Mouse (Mus musculus): ENCODE results near the gene Mrpl14. TPM values are rescaled to one million over a fixed set of nuclear protein-coding genes. Genes with fewer than 3 reads are reported as not detected.
A peak's percentile ranks its signal among the peaks of the same experiment; 100 is the strongest.

Mrpl14 gene
- polyA plus RNA-seq, 1 experiment from 2014 or later = 163 TPM

DNA sequence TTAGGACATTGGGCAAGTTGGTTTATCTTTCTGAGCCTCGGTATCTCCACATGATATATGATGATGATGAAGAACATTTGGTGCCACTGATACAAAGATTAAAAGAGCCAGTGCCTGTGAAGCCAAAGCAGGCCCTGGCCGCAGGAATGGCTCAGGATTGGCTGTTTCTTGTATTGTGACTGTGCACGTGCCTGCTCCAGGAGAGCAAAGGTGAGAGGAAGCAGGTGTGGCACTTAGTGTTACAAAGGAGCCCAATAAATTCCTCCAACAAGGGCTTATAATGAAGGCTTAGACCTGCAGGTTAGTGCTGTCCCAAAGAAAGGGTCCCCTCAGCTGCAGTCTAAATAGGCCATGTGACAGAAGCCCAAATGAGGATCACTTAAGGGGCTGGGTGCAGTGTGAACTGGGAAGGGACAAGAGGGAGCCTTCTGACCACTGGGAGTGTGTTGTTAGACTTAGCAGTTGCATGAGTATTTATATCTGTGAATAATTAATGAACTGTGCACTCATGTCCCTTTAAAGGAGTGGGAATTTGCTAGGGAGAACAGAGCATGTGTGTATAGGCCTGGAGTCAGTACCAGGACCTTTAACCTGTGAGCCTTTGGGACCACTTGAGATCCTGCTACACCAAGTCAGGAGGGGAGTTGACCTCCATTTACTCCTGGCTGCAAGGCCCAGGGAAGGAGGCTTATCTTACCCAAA lies 13.1 kb downstream of the Mrpl14 start:
- Histone ChIP-seq H3K4me2 (replicated peaks; ENCODE audit: low read depth) (no peak overlapping the region), H3K36me3 (ENCODE audit: control insufficient read depth, insufficient read depth, low read length) (no peaks in the 10 kb centered on the region; the same call in 1 of the 2 replicates), H3K4me1 (replicated peaks; ENCODE audit: control insufficient read depth, insufficient read depth) (peaks cover 2% of the 10 kb centered on the region; the same call in 1 of the 2 replicates), H3K9me3 (ENCODE audit: control insufficient read depth, low read length) (no peaks in the 10 kb centered on the region), H3K9ac (ENCODE audit: low read length) (no peak overlapping the region), H3K27me3 (ENCODE audit: control insufficient read depth, insufficient read depth, low read length) (no peaks in the 10 kb centered on the region), H3K27ac (replicated peaks) (peak overlapping the region; percentile 30; the same call in 1 of the 2 replicates), H3K4me3 (ENCODE audit: low read depth, low read length) (no peak overlapping the region)
- TF ChIP-seq EP300 (optimal IDR thresholded peaks at IDR 0.05) (no peak), CTCF (IDR thresholded peaks at IDR 0.05; ENCODE audit: low read depth) (no peak)
- WGBS = 64% methylated on average over 3 of the region's 3 CpGs
- peak; percentile 69 for DNase-seq (ENCODE audit: low spot score)
- peak; percentile 45 for ATAC-seq (ENCODE audit: low FRiP score, low TSS enrichment)

GRCm38 (mm10) chr17:45700496-45701235 lies 14.5 kb downstream of the Mrpl14 start:
- ATAC-seq (ENCODE audit: low FRiP score, low TSS enrichment) (no peak), DNase-seq (ENCODE audit: low spot score) (no peak)
- no peak overlapping the region for H3K4me2 ChIP-seq (replicated peaks; ENCODE audit: low read depth)
- H3K4me3 ChIP-seq (ENCODE audit: low read depth, low read length) = no peak overlapping the region
- H3K27ac ChIP-seq (replicated peaks) = no peak overlapping the region
- no peaks in the 10 kb centered on the region for H3K27me3 ChIP-seq (ENCODE audit: control insufficient read depth, insufficient read depth, low read length)
- no peaks in the 10 kb centered on the region for H3K9me3 ChIP-seq (ENCODE audit: control insufficient read depth, low read length)
- no peaks in the 10 kb centered on the region; the same call in 1 of the 2 replicates for H3K4me1 ChIP-seq (replicated peaks; ENCODE audit: control insufficient read depth, insufficient read depth)
- no peak for TF ChIP-seq EP300 (optimal IDR thresholded peaks at IDR 0.05)
- TF ChIP-seq CTCF (IDR thresholded peaks at IDR 0.05; ENCODE audit: low read depth) = no peak
- no peaks in the 10 kb centered on the region; the same call in 1 of the 2 replicates for H3K36me3 ChIP-seq (ENCODE audit: control insufficient read depth, insufficient read depth, low read length)
- H3K9ac ChIP-seq (ENCODE audit: low read length) = no peak overlapping the region
- 53% methylated on average over 9 of the region's 16 CpGs for WGBS

DNA sequence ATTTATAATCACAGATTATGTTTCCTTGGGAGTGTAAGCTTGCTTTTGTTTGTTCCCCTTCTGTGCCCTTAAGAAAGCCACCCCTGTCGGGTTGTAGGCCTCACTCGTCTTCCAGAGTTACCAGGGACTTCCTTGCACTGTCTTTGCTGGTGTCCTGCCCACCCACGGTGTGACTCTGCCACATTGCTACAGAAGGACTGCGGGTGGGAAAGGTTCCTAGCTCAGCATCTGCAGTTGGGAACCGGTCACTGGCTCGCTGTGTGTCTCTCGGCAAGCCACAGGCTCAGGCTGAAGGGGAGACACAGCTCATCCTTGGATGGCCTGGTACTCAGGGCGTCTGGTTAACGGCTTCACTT lies 15.1 kb downstream of the Mrpl14 start:
- Histone ChIP-seq H3K9ac (ENCODE audit: low read length) (no peak overlapping the region), H3K4me3 (ENCODE audit: low read depth, low read length) (no peak overlapping the region), H3K27ac (replicated peaks) (no peak overlapping the region), H3K4me2 (replicated peaks; ENCODE audit: low read depth) (no peak overlapping the region), H3K36me3 (ENCODE audit: control insufficient read depth, insufficient read depth, low read length) (no peaks in the 10 kb centered on the region; the same call in 1 of the 2 replicates), H3K27me3 (ENCODE audit: control insufficient read depth, insufficient read depth, low read length) (no peaks in the 10 kb centered on the region), H3K9me3 (ENCODE audit: control insufficient read depth, low read length) (no peaks in the 10 kb centered on the region), H3K4me1 (replicated peaks; ENCODE audit: control insufficient read depth, insufficient read depth) (no peaks in the 10 kb centered on the region; the same call in 1 of the 2 replicates)
- TF ChIP-seq CTCF (IDR thresholded peaks at IDR 0.05; ENCODE audit: low read depth) (no peak), EP300 (optimal IDR thresholded peaks at IDR 0.05) (no peak)
- whole genome bisulfite sequencing = 63% methylated on average over 9 of the region's 9 CpGs
- DNase-seq (ENCODE audit: low spot score) = no peak
- no peak for ATAC-seq (ENCODE audit: low FRiP score, low TSS enrichment)

- TF ChIP-seq EP300 (optimal IDR thresholded peaks at IDR 0.05) = no peak
- TF ChIP-seq CTCF (IDR thresholded peaks at IDR 0.05; ENCODE audit: low read depth) = no peak
- DNase-seq (ENCODE audit: low spot score) = peak; percentile 81
- peak; percentile 79 for ATAC-seq (ENCODE audit: low FRiP score, low TSS enrichment)
- Histone ChIP-seq H3K4me3 (ENCODE audit: low read depth, low read length) (no peak overlapping the region), H3K27me3 (ENCODE audit: control insufficient read depth, insufficient read depth, low read length) (no peaks in the 10 kb centered on the region), H3K9ac (ENCODE audit: low read length) (no peak overlapping the region), H3K4me1 (replicated peaks; ENCODE audit: control insufficient read depth, insufficient read depth) (no peaks in the 10 kb centered on the region; the same call in 1 of the 2 replicates), H3K36me3 (ENCODE audit: control insufficient read depth, insufficient read depth, low read length) (no peaks in the 10 kb centered on the region; the same call in 1 of the 2 replicates), H3K4me2 (replicated peaks; ENCODE audit: low read depth) (no peak overlapping the region), H3K27ac (replicated peaks) (0 out of 2 replicates have a peak overlapping the region, but pooled peaks have one; percentile 18), H3K9me3 (ENCODE audit: control insufficient read depth, low read length) (no peaks in the 10 kb centered on the region)
- 40% methylated on average over 4 of the region's 4 CpGs for WGBS
These were observed 16.1 kb downstream of the Mrpl14 start for GRCm38 (mm10) chr17:45702254-45702653.

GRCm38 (mm10) chr17:45703187-45703586 lies 17.1 kb downstream of the Mrpl14 start:
- no peak for TF ChIP-seq EP300 (optimal IDR thresholded peaks at IDR 0.05)
- no peak for TF ChIP-seq CTCF (IDR thresholded peaks at IDR 0.05; ENCODE audit: low read depth)
- no peaks in the 10 kb centered on the region for H3K27me3 ChIP-seq (ENCODE audit: control insufficient read depth, insufficient read depth, low read length)
- no peak overlapping the region for H3K4me3 ChIP-seq (ENCODE audit: low read depth, low read length)
- ATAC-seq (ENCODE audit: low FRiP score, low TSS enrichment) (no peak), DNase-seq (ENCODE audit: low spot score) (no peak)
- no peak overlapping the region for H3K4me2 ChIP-seq (replicated peaks; ENCODE audit: low read depth)
- H3K9ac ChIP-seq (ENCODE audit: low read length) = no peak overlapping the region
- no peak overlapping the region for H3K27ac ChIP-seq (replicated peaks)
- H3K9me3 ChIP-seq (ENCODE audit: control insufficient read depth, low read length) = no peaks in the 10 kb centered on the region
- H3K36me3 ChIP-seq (ENCODE audit: control insufficient read depth, insufficient read depth, low read length) = no peaks in the 10 kb centered on the region; the same call in 1 of the 2 replicates
- WGBS = 55% methylated on average over 7 of the region's 7 CpGs
- H3K4me1 ChIP-seq (replicated peaks; ENCODE audit: control insufficient read depth, insufficient read depth) = no peaks in the 10 kb centered on the region; the same call in 1 of the 2 replicates

DNA sequence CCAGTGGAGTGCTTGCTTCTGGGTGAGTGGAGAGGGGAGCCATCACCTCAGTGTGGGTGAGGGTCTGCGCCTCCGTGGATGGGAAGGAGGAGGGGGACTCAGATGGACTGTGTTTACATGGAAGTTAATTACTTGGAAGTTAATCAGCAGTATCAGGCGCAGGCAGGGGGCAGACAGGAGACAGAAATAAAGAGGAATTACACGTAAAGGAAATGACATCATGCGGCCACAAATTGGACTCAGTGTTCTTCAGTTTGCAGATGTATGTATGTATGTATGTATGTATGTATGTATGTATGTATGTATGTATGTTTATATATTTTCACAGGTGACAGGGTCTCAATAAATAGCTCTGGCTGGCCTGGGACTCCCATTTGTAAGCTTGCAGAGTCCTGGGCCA lies 20.7 kb downstream of the Mrpl14 start:
- H3K4me1 ChIP-seq (replicated peaks; ENCODE audit: control insufficient read depth, insufficient read depth) = no peaks in the 10 kb centered on the region
- H3K36me3 ChIP-seq (ENCODE audit: control insufficient read depth, insufficient read depth, low read length) = no peaks in the 10 kb centered on the region
- ATAC-seq (ENCODE audit: low FRiP score, low TSS enrichment) (no peak), DNase-seq (ENCODE audit: low spot score) (no peak)
- no peak overlapping the region for H3K9ac ChIP-seq (ENCODE audit: low read length)
- no peak overlapping the region for H3K4me2 ChIP-seq (replicated peaks; ENCODE audit: low read depth)
- H3K4me3 ChIP-seq (ENCODE audit: low read depth, low read length) = no peak overlapping the region
- WGBS = 70% methylated on average over 5 of the region's 5 CpGs
- no peaks in the 10 kb centered on the region for H3K9me3 ChIP-seq (ENCODE audit: control insufficient read depth, low read length)
- TF ChIP-seq CTCF (IDR thresholded peaks at IDR 0.05; ENCODE audit: low read depth) (no peak), EP300 (optimal IDR thresholded peaks at IDR 0.05) (no peak)
- H3K27ac ChIP-seq (replicated peaks) = no peak overlapping the region
- no peaks in the 10 kb centered on the region for H3K27me3 ChIP-seq (ENCODE audit: control insufficient read depth, insufficient read depth, low read length)
